Mouse (Mus musculus) neural tube, embryonic 15.5 days (tissue): Measurements from ENCODE around the gene Khdc1a. TPM values are rescaled to one million over a fixed set of nuclear protein-coding genes. Genes with fewer than 3 reads are reported as not detected.

Source experiments
- polyA plus RNA-seq: library from polyadenylated mRNA; unstranded; fragments of >200 nt; fragmentation: Nextera tagmentation; extraction: Ambion mirVana; gene quantifications from 2 replicates; pipeline ENCODE4 v1.2.1, GENCODE M21; 2015

The Khdc1a gene
- polyA plus RNA-seq, 1 experiment from 2014 or later = not detected

Other genes starting within 250 kb of the Khdc1a start
- gene Tmem14a, start 131.1 kb upstream of the Khdc1a start, polyA plus RNA-seq = 18.9 and 22.6 TPM in 2 replicates
- gene Gsta3, start 109.1 kb upstream of the Khdc1a start, polyA plus RNA-seq = 0.68 and 1.6 TPM in 2 replicates
- gene Khdc1c, start 18.7 kb downstream of the Khdc1a start, polyA plus RNA-seq = not detected in 2 replicates
- gene Khdc1b, start 33.9 kb downstream of the Khdc1a start, polyA plus RNA-seq = not detected in 2 replicates